Mouse (Mus musculus) left cerebral cortex, postnatal 36 days (tissue): ENCODE measurements around the gene Hspb1. TPM values are rescaled to one million over a fixed set of nuclear protein-coding genes. Genes with fewer than 3 reads are reported as not detected.

Source experiments
- DNase-seq, 2 experiments: peaks; one replicate each; pipeline ENCODE4 v3.0.0; 2021 to 2022; ENCODE audit warnings: low spot score in 2 of 2, mixed read lengths in 1 of 2
- intact Hi-C: fragments of 180-260 bp; cut with DNase I; formaldehyde crosslinking; loops from one replicate; pipeline ENCODE4 v1.15.1; 2025
- total RNA-seq, 2 experiments: library from RNA; stranded (reverse); gene quantifications; 2 replicates each; pipeline ENCODE4 v1.2.3; 2021

The Hspb1 gene
- total RNA-seq, 2 experiments from 2014 or later, result 11.6 to 24.2 TPM

GRCm38 (mm10) chr5:135879449-135880158 is 8.1 kb upstream of the Hspb1 start:
- DNase-seq, result no peak

GRCm38 (mm10) chr5:135884641-135885040 is 3.1 kb upstream of the Hspb1 start:
- no peak for DNase-seq
- intact Hi-C loops, result no loop called here

More at GRCm38 (mm10) chr5:135879449-135880158, 8.1 kb upstream of the Hspb1 start:
- intact Hi-C loops, result loop anchor here (2.0 kb wide), 1 partner anchor 181 kb away; no protein-coding TSS in a partner anchor

- no peak for DNase-seq
- intact Hi-C loops, result no loop called here
Observed at GRCm38 (mm10) chr5:135888405-135889215, 891 bp downstream of the Hspb1 start.

GRCm38 (mm10) chr5:135890323-135890722 is 2.6 kb downstream of the Hspb1 start:
- DNase-seq, result no peak
- intact Hi-C loops, result no loop called here

GRCm38 (mm10) chr5:135890920-135891319 is 3.2 kb downstream of the Hspb1 start:
- no peak for DNase-seq
- intact Hi-C loops, result no loop called here

GRCm38 (mm10) chr5:135892589-135893351 is 5.1 kb downstream of the Hspb1 start:
- intact Hi-C loops, result no loop called here
- no peak for DNase-seq

- no peak for DNase-seq
- intact Hi-C loops, result loop anchor here (5.0 kb wide), 1 partner anchor 167 kb away; no protein-coding TSS in a partner anchor
Observed at GRCm38 (mm10) chr5:135894958-135895357, 7.2 kb downstream of the Hspb1 start.

- intact Hi-C loops, result loop anchor here (5.0 kb wide), 1 partner anchor 164 kb away; no protein-coding TSS in a partner anchor
- no peak for DNase-seq
Observed at GRCm38 (mm10) chr5:135898028-135898427, 10.3 kb downstream of the Hspb1 start.

- intact Hi-C loops, result loop anchor here (5.0 kb wide), 1 partner anchor 163 kb away; no protein-coding TSS in a partner anchor
- no peak for DNase-seq
Observed at GRCm38 (mm10) chr5:135898995-135899394, 11.3 kb downstream of the Hspb1 start.

GRCm38 (mm10) chr5:135899833-135900232 is 12.1 kb downstream of the Hspb1 start:
- intact Hi-C loops, result loop anchor here (5.0 kb wide), 1 partner anchor 162 kb away; no protein-coding TSS in a partner anchor
- DNase-seq, result no peak

- DNase-seq, result no peak
- intact Hi-C loops, result no loop called here
Observed at GRCm38 (mm10) chr5:135900701-135901100, 13.0 kb downstream of the Hspb1 start.

- intact Hi-C loops, result no loop called here
- DNase-seq, result no peak
Observed at GRCm38 (mm10) chr5:135901354-135902095, 13.8 kb downstream of the Hspb1 start.

- intact Hi-C loops, result loop anchor here (1.0 kb wide), 1 partner anchor 31 kb away; the partner anchor contains the start of gene Ywhag
- DNase-seq, result peak in 1 of 2 experiments; percentile 26
Observed at GRCm38 (mm10) chr5:135903058-135903457, 15.3 kb downstream of the Hspb1 start.

GRCm38 (mm10) chr5:135903551-135904151 is 15.9 kb downstream of the Hspb1 start:
- DNase-seq, result peak; percentile 93
- intact Hi-C loops, result loop anchor here (1.0 to 2.0 kb wide), 2 partner anchors 31 to 59 kb away; partner anchors contain the start of gene Ywhag

- intact Hi-C loops, result loop anchor here (2.0 kb wide), 1 partner anchor 59 kb away; no protein-coding TSS in a partner anchor
- DNase-seq, result no peak
Observed at GRCm38 (mm10) chr5:135904259-135904658, 16.5 kb downstream of the Hspb1 start.

- intact Hi-C loops, result loop anchor here (2.0 kb wide), 1 partner anchor 57 kb away; no protein-coding TSS in a partner anchor
- no peak for DNase-seq
Observed at GRCm38 (mm10) chr5:135905320-135906225, 17.9 kb downstream of the Hspb1 start.

GRCm38 (mm10) chr5:135906846-135907245 is 19.1 kb downstream of the Hspb1 start:
- intact Hi-C loops, result no loop called here
- no peak for DNase-seq
